Mouse (Mus musculus): Measurements from ENCODE around the gene Auts2. TPM values are rescaled to one million over a fixed set of nuclear protein-coding genes. Genes with fewer than 3 reads are reported as not detected.

The Auts2 gene
- polyA plus RNA-seq, 1 experiment: 9.6 TPM

GRCm38 (mm10) chr5:132162206-132162533, 381.0 kb downstream of the Auts2 start:
- no peak overlapping the region for H3K4me3 ChIP-seq (replicated peaks; ENCODE audit: extremely low read depth, low read depth, low read length)
- TF ChIP-seq CTCF (IDR thresholded peaks at IDR 0.05; ENCODE audit: insufficient read depth, low read length): no peak
- no peak for TF ChIP-seq POLR2A (IDR thresholded peaks at IDR 0.05; ENCODE audit: borderline replicate concordance, extremely low read depth, low read depth, low read length)
- WGBS: 82% methylated on average over 4 of the region's 4 CpGs
- DNase-seq: no peak
- no peaks in the 10 kb centered on the region; the same call in 1 of the 2 replicates for H3K4me1 ChIP-seq (ENCODE audit: control insufficient read depth, insufficient read depth, low read length)

- no peak for TF ChIP-seq CTCF (IDR thresholded peaks at IDR 0.05; ENCODE audit: insufficient read depth, low read length)
- no peak for TF ChIP-seq POLR2A (IDR thresholded peaks at IDR 0.05; ENCODE audit: borderline replicate concordance, extremely low read depth, low read depth, low read length)
- DNase-seq: no peak
- WGBS: 47% methylated on average over 9 of the region's 9 CpGs
- Histone ChIP-seq H3K4me3 (replicated peaks; ENCODE audit: extremely low read depth, low read depth, low read length) (no peak overlapping the region), H3K4me1 (ENCODE audit: control insufficient read depth, insufficient read depth, low read length) (no peaks in the 10 kb centered on the region; the same call in 1 of the 2 replicates)
Measured at GRCm38 (mm10) chr5:132161338-132162205, 381.6 kb downstream of the Auts2 start.

GRCm38 (mm10) chr5:132144181-132144580, 399.0 kb downstream of the Auts2 start:
- H3K4me3 ChIP-seq (replicated peaks; ENCODE audit: extremely low read depth, low read depth, low read length): no peak overlapping the region
- WGBS: 91% methylated on average over 4 of the region's 4 CpGs
- TF ChIP-seq CTCF (IDR thresholded peaks at IDR 0.05; ENCODE audit: insufficient read depth, low read length) (no peak), POLR2A (IDR thresholded peaks at IDR 0.05; ENCODE audit: borderline replicate concordance, extremely low read depth, low read depth, low read length) (no peak)
- H3K4me1 ChIP-seq (ENCODE audit: control insufficient read depth, insufficient read depth, low read length): no peaks in the 10 kb centered on the region
- DNase-seq: no peak

- no peak for DNase-seq
- Histone ChIP-seq H3K4me1 (ENCODE audit: control insufficient read depth, insufficient read depth, low read length) (no peaks in the 10 kb centered on the region), H3K4me3 (replicated peaks; ENCODE audit: extremely low read depth, low read depth, low read length) (no peak overlapping the region)
- WGBS: 79% methylated on average over 4 of the region's 4 CpGs
- no peak for TF ChIP-seq CTCF (IDR thresholded peaks at IDR 0.05; ENCODE audit: insufficient read depth, low read length)
Measured at GRCm38 (mm10) chr5:132140816-132141215, 402.3 kb downstream of the Auts2 start.

- DNase-seq: no peak
- TF ChIP-seq POLR2A (IDR thresholded peaks at IDR 0.05; ENCODE audit: borderline replicate concordance, extremely low read depth, low read depth, low read length) (no peak), CTCF (IDR thresholded peaks at IDR 0.05; ENCODE audit: insufficient read depth, low read length) (no peak)
- Histone ChIP-seq H3K4me3 (replicated peaks; ENCODE audit: extremely low read depth, low read depth, low read length) (no peak overlapping the region), H3K4me1 (ENCODE audit: control insufficient read depth, insufficient read depth, low read length) (no peaks in the 10 kb centered on the region)
- 37% methylated on average over 7 of the region's 7 CpGs for WGBS
Measured at GRCm38 (mm10) chr5:132135941-132136663, 407.0 kb downstream of the Auts2 start.

- TF ChIP-seq POLR2A (IDR thresholded peaks at IDR 0.05; ENCODE audit: borderline replicate concordance, extremely low read depth, low read depth, low read length) (no peak), CTCF (IDR thresholded peaks at IDR 0.05; ENCODE audit: insufficient read depth, low read length) (no peak)
- no peaks in the 10 kb centered on the region for H3K4me1 ChIP-seq (ENCODE audit: control insufficient read depth, insufficient read depth, low read length)
- 92% methylated on average over 3 of the region's 3 CpGs for WGBS
- DNase-seq: no peak
- no peak overlapping the region for H3K4me3 ChIP-seq (replicated peaks; ENCODE audit: extremely low read depth, low read depth, low read length)
Measured at GRCm38 (mm10) chr5:132131948-132132347, 411.2 kb downstream of the Auts2 start.

- WGBS: 63% methylated on average over 4 of the region's 4 CpGs
- Histone ChIP-seq H3K4me3 (replicated peaks; ENCODE audit: extremely low read depth, low read depth, low read length) (no peak overlapping the region), H3K4me1 (ENCODE audit: control insufficient read depth, insufficient read depth, low read length) (no peaks in the 10 kb centered on the region)
- TF ChIP-seq CTCF (IDR thresholded peaks at IDR 0.05; ENCODE audit: insufficient read depth, low read length): no peak
- TF ChIP-seq POLR2A (IDR thresholded peaks at IDR 0.05; ENCODE audit: borderline replicate concordance, extremely low read depth, low read depth, low read length): no peak
- no peak for DNase-seq
Measured at GRCm38 (mm10) chr5:132130577-132130976, 412.6 kb downstream of the Auts2 start.

GRCm38 (mm10) chr5:132126626-132127025, 416.5 kb downstream of the Auts2 start:
- no peak overlapping the region for H3K4me3 ChIP-seq (replicated peaks; ENCODE audit: extremely low read depth, low read depth, low read length)
- H3K4me1 ChIP-seq (ENCODE audit: control insufficient read depth, insufficient read depth, low read length): no peaks in the 10 kb centered on the region
- no peak for DNase-seq
- WGBS: 81% methylated on average over 12 of the region's 12 CpGs
- no peak for TF ChIP-seq POLR2A (IDR thresholded peaks at IDR 0.05; ENCODE audit: borderline replicate concordance, extremely low read depth, low read depth, low read length)

GRCm38 (mm10) chr5:132115631-132116030, 427.5 kb downstream of the Auts2 start:
- TF ChIP-seq POLR2A (IDR thresholded peaks at IDR 0.05; ENCODE audit: borderline replicate concordance, extremely low read depth, low read depth, low read length): no peak
- no peak for TF ChIP-seq CTCF (IDR thresholded peaks at IDR 0.05; ENCODE audit: insufficient read depth, low read length)
- 71% methylated on average over 3 of the region's 3 CpGs for WGBS
- H3K4me3 ChIP-seq (replicated peaks; ENCODE audit: extremely low read depth, low read depth, low read length): no peak overlapping the region
- DNase-seq: no peak
- no peaks in the 10 kb centered on the region for H3K4me1 ChIP-seq (ENCODE audit: control insufficient read depth, insufficient read depth, low read length)

All from lung, adult 2 months (tissue).